Mouse (Mus musculus) testis, adult 2 months (tissue): ENCODE measurements around the gene Tex19.2. TPM values are rescaled to one million over a fixed set of nuclear protein-coding genes. Genes with fewer than 3 reads are reported as not detected.
"Not testable (repeated sequence)": the region's sequence is repeated elsewhere in the genome, so short reads cannot be mapped to it uniquely, and the experiment has no call there.

Experiments used
- H3K27ac ChIP-seq: fragments of 200-500 bp; 2 replicates; pipeline ENCODE4 v1.5.1; 2012; ENCODE audit warnings: low read depth, low read length; ENCODE audit not compliant: control insufficient read depth, insufficient read depth
- H3K27me3 ChIP-seq: fragments of 200-500 bp; 2 replicates; pipeline ENCODE4 v1.6.1; 2012; ENCODE audit warnings: mild to moderate bottlenecking, low read length, moderate library complexity; ENCODE audit not compliant: control insufficient read depth, insufficient read depth
- H3K36me3 ChIP-seq: fragments of 200-500 bp; 2 replicates; pipeline ENCODE4 v1.6.1; 2012; ENCODE audit warnings: mild to moderate bottlenecking, low read length; ENCODE audit not compliant: control insufficient read depth, insufficient read depth
- H3K4me1 ChIP-seq: fragments of 200-500 bp; 2 replicates; pipeline ENCODE4 v1.6.1; 2012; ENCODE audit warnings: low read length; ENCODE audit not compliant: control insufficient read depth, insufficient read depth
- H3K4me3 ChIP-seq: fragments of 200-500 bp; 2 replicates; pipeline ENCODE4 v1.5.1; 2012; ENCODE audit warnings: low read depth, mild to moderate bottlenecking, low read length, moderate library complexity, mixed read lengths; ENCODE audit not compliant: control insufficient read depth
- CTCF ChIP-seq: fragments of 200-500 bp; IDR thresholded peaks from 2 replicates; pipeline ENCODE4 v1.5.1; 2012; ENCODE audit warnings: low read depth, mild to moderate bottlenecking, inconsistent platforms, low read length, moderate library complexity; ENCODE audit not compliant: control insufficient read depth, insufficient read depth, insufficient replicate concordance
- POLR2A ChIP-seq: fragments of 200-500 bp; IDR thresholded peaks from 2 replicates; pipeline ENCODE4 v1.6.1; 2012; ENCODE audit warnings: low read depth, mild to moderate bottlenecking, inconsistent platforms, low read length, moderate library complexity; ENCODE audit not compliant: control insufficient read depth
- polyA plus RNA-seq: library from polyadenylated mRNA; depleted of rRNA; stranded (reverse); fragments of >200 nt; gene quantifications from 2 replicates; pipeline ENCODE4 v1.2.3, GENCODE M21; 2012; rRNA removed

Tex19.2 gene
- polyA plus RNA-seq, 1 experiment: 27.6 TPM

DNA sequence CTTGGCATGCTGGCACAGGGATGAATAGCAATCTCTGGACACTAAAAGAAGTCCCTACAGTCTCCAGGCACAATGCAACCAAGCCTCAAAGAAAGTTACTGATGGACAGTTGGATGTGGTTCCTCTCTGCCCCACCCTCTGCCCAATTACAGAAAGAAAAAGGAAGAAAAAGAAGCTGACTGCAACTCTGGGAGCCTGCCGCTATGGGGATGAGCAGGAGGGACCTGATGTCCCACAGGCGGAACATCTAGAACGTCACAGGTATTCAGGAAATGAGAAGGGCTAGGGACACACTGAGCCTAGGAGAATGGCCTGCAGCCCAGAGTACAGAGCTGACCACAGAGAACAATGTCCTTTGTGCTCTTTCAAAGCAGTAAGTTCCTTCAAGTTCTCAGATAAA is 36.2 kb downstream of the Tex19.2 start:
- no peaks in the 10 kb centered on the region for H3K4me1 ChIP-seq
- H3K36me3 ChIP-seq: no peaks in the 10 kb centered on the region
- no peak overlapping the region for H3K4me3 ChIP-seq
- no peaks in the 10 kb centered on the region for H3K27me3 ChIP-seq
- no peak for TF ChIP-seq CTCF
- TF ChIP-seq POLR2A: no peak
- H3K27ac ChIP-seq: peak overlapping the region; percentile 76

DNA sequence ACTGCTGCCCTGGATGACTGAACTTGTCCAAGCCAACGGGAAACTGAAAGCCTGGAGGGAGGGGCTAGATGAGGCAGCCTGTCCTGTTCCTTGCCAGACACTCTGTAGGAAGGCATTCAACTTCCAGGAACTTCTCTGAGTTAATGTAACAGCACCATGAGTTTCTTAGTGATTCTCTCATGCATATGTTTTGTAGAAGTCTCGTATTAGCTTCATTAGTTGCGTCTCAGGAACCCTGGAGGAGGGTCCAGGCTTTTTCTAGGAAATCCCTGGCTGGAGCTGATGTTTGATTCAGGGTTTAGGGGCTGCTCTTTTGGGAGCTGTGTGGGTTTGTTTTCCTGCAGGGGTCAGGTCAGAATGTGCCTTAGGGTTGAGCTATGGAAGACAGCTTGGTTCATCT is 37.4 kb downstream of the Tex19.2 start, which contains the start of gene Sectm1a:
Sectm1a (minus strand) TSS at position 101 of the 400 bp plus-strand sequence.
- Histone ChIP-seq H3K36me3 (no peaks in the 10 kb centered on the region), H3K4me3 (no peak within 1 kb of the TSS), H3K27me3 (no peaks in the 10 kb centered on the region), H3K27ac (peak within 1 kb of the TSS; percentile 52; the same call in 1 of the 2 replicates), H3K4me1 (no peaks in the 10 kb centered on the region)
- no peak for TF ChIP-seq POLR2A
- no peak for TF ChIP-seq CTCF

DNA sequence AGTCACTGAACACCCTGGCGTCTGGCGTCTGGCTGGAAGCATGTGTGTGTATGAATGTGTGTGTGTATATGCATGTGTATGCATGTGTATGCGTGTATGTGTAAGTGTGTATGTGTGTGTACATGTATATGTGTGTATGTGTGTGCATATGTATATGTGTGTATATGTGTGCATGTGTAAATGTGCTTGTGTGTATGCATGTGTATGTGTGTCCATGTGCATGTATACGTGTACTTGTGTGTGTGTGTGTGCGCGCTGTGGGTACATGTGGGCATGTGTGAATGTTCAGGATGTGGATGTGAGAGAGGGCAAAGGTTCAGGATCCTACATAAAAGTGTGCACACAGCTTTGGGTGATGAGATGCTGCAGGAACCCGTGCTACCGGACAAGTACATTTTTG is 38.1 kb downstream of the Tex19.2 start:
- Histone ChIP-seq H3K27me3 (no peaks in the 10 kb centered on the region), H3K4me1 (no peaks in the 10 kb centered on the region), H3K4me3 (no peak overlapping the region), H3K36me3 (no peaks in the 10 kb centered on the region), H3K27ac (no peak overlapping the region)
- TF ChIP-seq CTCF (no peak), POLR2A (no peak)

DNA sequence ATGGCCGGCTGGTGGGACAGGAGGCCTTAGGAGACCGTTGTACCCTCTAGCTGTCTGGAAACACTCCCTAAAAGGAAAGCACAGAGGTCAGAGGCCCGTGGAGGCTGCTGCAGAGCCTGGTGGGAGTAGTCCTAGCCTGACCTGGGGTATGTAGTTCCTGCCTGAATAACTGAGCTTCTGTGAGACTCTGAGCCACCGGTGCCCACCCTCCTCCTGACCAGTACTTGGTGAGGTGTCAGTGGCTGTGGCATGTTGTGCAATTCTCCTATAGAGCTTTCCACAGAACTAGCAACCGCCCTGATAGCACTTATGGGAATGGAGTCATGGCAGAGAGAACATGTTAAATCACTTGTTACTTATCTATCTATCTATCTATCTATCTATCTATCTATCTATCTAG is 42.8 kb downstream of the Tex19.2 start:
- H3K4me3 ChIP-seq: no peak overlapping the region
- H3K36me3 ChIP-seq: no peaks in the 10 kb centered on the region
- no peaks in the 10 kb centered on the region for H3K4me1 ChIP-seq
- no peak overlapping the region for H3K27ac ChIP-seq
- no peak for TF ChIP-seq POLR2A
- no peak for TF ChIP-seq CTCF
- H3K27me3 ChIP-seq: no peaks in the 10 kb centered on the region

DNA sequence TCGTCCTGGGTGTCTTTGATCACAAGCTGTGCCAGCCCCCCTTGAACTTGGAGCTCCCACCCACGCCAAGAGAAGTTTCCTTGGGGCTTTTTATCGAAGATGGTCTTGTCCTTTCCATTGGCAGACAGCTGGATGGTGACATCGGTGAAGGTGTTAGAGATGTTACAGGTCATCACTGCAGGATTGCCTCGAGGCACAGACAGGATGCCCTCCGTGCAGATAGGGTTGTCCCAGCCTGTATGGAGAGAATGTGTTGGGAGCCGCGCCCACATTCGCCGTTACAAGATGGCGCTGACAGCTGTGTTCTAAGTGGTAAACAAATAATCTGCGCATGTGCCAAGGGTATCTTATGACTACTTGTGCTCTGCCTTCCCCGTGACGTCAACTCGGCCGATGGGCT is 48.8 kb downstream of the Tex19.2 start:
- not testable (repeated sequence) for H3K36me3 ChIP-seq, H3K27me3 ChIP-seq, H3K27ac ChIP-seq, H3K4me1 ChIP-seq
- H3K4me3 ChIP-seq: peak overlapping the region; percentile 60

DNA sequence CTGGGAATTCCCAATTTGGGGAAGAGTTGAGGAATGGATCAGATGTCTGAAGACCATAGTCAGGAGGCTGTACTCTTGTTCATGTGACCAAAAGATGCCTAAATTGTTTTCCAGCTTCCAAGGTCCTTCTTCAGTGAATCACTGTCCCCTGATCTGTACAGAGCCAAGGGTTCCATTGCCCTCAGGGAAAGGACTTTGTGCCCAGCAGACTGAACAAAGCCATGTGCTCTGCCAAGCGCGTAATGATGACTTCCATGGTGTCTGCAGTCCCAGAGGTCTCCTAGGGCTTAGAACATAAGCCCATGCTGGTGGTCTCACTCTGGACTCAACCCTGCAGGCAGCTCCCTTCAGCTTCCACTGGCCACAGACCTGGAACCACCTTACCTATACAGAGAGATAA is 50.6 kb downstream of the Tex19.2 start:
- no peak overlapping the region for H3K27ac ChIP-seq
- no peaks in the 10 kb centered on the region for H3K4me1 ChIP-seq
- H3K4me3 ChIP-seq: peak overlapping the region; percentile 60
- no peaks in the 10 kb centered on the region for H3K27me3 ChIP-seq
- no peaks in the 10 kb centered on the region for H3K36me3 ChIP-seq
- TF ChIP-seq POLR2A (no peak), CTCF (no peak)

Other genes starting within 250 kb of the Tex19.2 start
- gene Ccdc57, start 185.8 kb downstream of the Tex19.2 start, polyA plus RNA-seq: 34.6 and 37.5 TPM in 2 replicates
- 3.7 and 4.4 TPM in 2 replicates for gene Slc16a3, start 170.2 kb downstream of the Tex19.2 start, polyA plus RNA-seq
- gene Csnk1d, start 127.3 kb downstream of the Tex19.2 start, polyA plus RNA-seq: 97.0 and 111 TPM in 2 replicates
- gene Cd7, start 79.3 kb downstream of the Tex19.2 start, polyA plus RNA-seq: 0.71 and 0.95 TPM in 2 replicates
- not detected in 2 replicates for gene Sectm1b, start 55.1 kb downstream of the Tex19.2 start, polyA plus RNA-seq
- gene Sectm1a, start 37.5 kb downstream of the Tex19.2 start, polyA plus RNA-seq: 8.9 and 9.0 TPM in 2 replicates
- 11.7 and 16.1 TPM in 2 replicates for gene Tex19.1, start 27.5 kb upstream of the Tex19.2 start, polyA plus RNA-seq
- gene Uts2r, start 41.6 kb upstream of the Tex19.2 start, polyA plus RNA-seq: 0.31 and 0.35 TPM in 2 replicates
- gene Hexdc, start 85.8 kb upstream of the Tex19.2 start, polyA plus RNA-seq: 5.2 and 6.0 TPM in 2 replicates
- 2.7 and 3.1 TPM in 2 replicates for gene Ogfod3, start 86.0 kb upstream of the Tex19.2 start, polyA plus RNA-seq
- 7.8 and 8.7 TPM in 2 replicates for gene Cybc1, start 110.6 kb upstream of the Tex19.2 start, polyA plus RNA-seq
- 8.2 and 8.9 TPM in 2 replicates for gene Narf, start 118.6 kb upstream of the Tex19.2 start, polyA plus RNA-seq
- 78.5 and 80.0 TPM in 2 replicates for gene Foxk2, start 141.3 kb upstream of the Tex19.2 start, polyA plus RNA-seq
- gene Wdr45b, start 235.8 kb upstream of the Tex19.2 start, polyA plus RNA-seq: 26.7 and 27.9 TPM in 2 replicates